Mouse (Mus musculus) myocyte (in vitro differentiated cells): Measurements from ENCODE around the gene AC170998.1. TPM values are rescaled to one million over a fixed set of nuclear protein-coding genes. Genes with fewer than 3 reads are reported as not detected.

Experiments used
- H3K27me3 ChIP-seq: one replicate; pipeline ENCODE4 v1.6.1; 2011; ENCODE audit not compliant: control insufficient read depth, insufficient read depth, insufficient read length
- H3K36me3 ChIP-seq: one replicate; pipeline ENCODE4 v1.6.1; 2011; ENCODE audit not compliant: control insufficient read depth, insufficient read depth
- H3K4me2 ChIP-seq: one replicate; pipeline ENCODE4 v1.6.1; 2011; ENCODE audit warnings: low read depth, control low read depth
- H3K4me3 ChIP-seq: one replicate; pipeline ENCODE4 v1.5.1; 2011; ENCODE audit warnings: mild to moderate bottlenecking, control low read depth, moderate library complexity
- H3K79me2 ChIP-seq: one replicate; pipeline ENCODE4 v1.6.1; 2011; ENCODE audit not compliant: control insufficient read depth, insufficient read depth
- H3ac ChIP-seq: one replicate; pipeline ENCODE4 v1.6.1; 2011; ENCODE audit not compliant: control insufficient read depth, insufficient read length
- CEBPB ChIP-seq: IDR thresholded peaks from 2 replicates; pipeline ENCODE4 v1.6.1; 2011; ENCODE audit warnings: mild to moderate bottlenecking, moderate library complexity; ENCODE audit not compliant: poor library complexity, insufficient read depth, severe bottlenecking
- E2F4 ChIP-seq: IDR thresholded peaks from one replicate; pipeline ENCODE4 v1.6.1; 2011; ENCODE audit warnings: mild to moderate bottlenecking, control low read depth, moderate library complexity; ENCODE audit not compliant: insufficient read depth
- MAX ChIP-seq: IDR thresholded peaks from one replicate; pipeline ENCODE4 v1.6.1; 2011; ENCODE audit warnings: low read depth, mild to moderate bottlenecking, control low read depth
- MYOD1 ChIP-seq, 3 experiments: IDR thresholded peaks; one replicate each; pipeline ENCODE4 v1.6.1; 2011; ENCODE audit warnings: control low read depth in 2 of 3, low read depth in 2 of 3, mild to moderate bottlenecking in 2 of 3, moderate library complexity in 1 of 3; ENCODE audit not compliant: insufficient read length in 2 of 3, control insufficient read depth in 1 of 3
- MYOG ChIP-seq, 3 experiments: IDR thresholded peaks; one replicate each; pipeline ENCODE4 v1.6.1; 2011; ENCODE audit warnings: control low read depth in 2 of 3, low read depth in 2 of 3, mild to moderate bottlenecking in 2 of 3; ENCODE audit not compliant: insufficient read length in 2 of 3, control insufficient read depth in 1 of 3, insufficient read depth in 1 of 3
- POLR2A ChIP-seq: IDR thresholded peaks from one replicate; pipeline ENCODE4 v1.6.1; 2011; ENCODE audit warnings: low read depth, mild to moderate bottlenecking, control low read depth, moderate library complexity; ENCODE audit not compliant: insufficient read length
- POLR2AphosphoS2 ChIP-seq: IDR thresholded peaks from one replicate; pipeline ENCODE4 v1.6.1; 2011; ENCODE audit warnings: low read depth, control low read depth; ENCODE audit not compliant: insufficient read length
- REST ChIP-seq: IDR thresholded peaks from one replicate; pipeline ENCODE4 v1.6.1; 2011; ENCODE audit warnings: mild to moderate bottlenecking, control low read depth, moderate library complexity; ENCODE audit not compliant: insufficient read depth, insufficient read length
- SRF ChIP-seq: IDR thresholded peaks from one replicate; pipeline ENCODE4 v1.6.1; 2011; ENCODE audit warnings: low read depth; ENCODE audit not compliant: control insufficient read depth, insufficient read length
- TCF12 ChIP-seq: IDR thresholded peaks from one replicate; pipeline ENCODE4 v1.6.1; 2011; ENCODE audit warnings: mild to moderate bottlenecking, control low read depth; ENCODE audit not compliant: poor library complexity, insufficient read depth, severe bottlenecking
- TCF3 ChIP-seq: IDR thresholded peaks from one replicate; pipeline ENCODE4 v1.6.1; 2011; ENCODE audit warnings: low read depth, control low read depth; ENCODE audit not compliant: insufficient read length
- USF1 ChIP-seq: IDR thresholded peaks from one replicate; pipeline ENCODE4 v1.6.1; 2011; ENCODE audit warnings: low read depth, mild to moderate bottlenecking, control low read depth, moderate library complexity
- polyA plus RNA-seq: library from polyadenylated mRNA; unstranded; fragments of >200 nt; fragmentation: generic; extraction: Trizol; gene quantifications from one replicate; pipeline ENCODE4 v1.2.1, GENCODE M21; 2012; ENCODE audit warnings: missing spikeins

The AC170998.1 gene
- not detected for polyA plus RNA-seq

GRCm38 (mm10) chr17:28725783-28726182 is at the start of gene AC170998.1:
Gene AC170998.1, plus strand, starts transcription at chr17:28726083.
- no peak within 1 kb of the TSS for H3ac ChIP-seq
- peaks cover 9% of the 10 kb centered on the region for H3K79me2 ChIP-seq
- H3K27me3 ChIP-seq = no peaks in the 10 kb centered on the region
- no peak within 1 kb of the TSS for H3K4me3 ChIP-seq
- TF ChIP-seq POLR2AphosphoS2 = no peak
- TF ChIP-seq CEBPB = no peak
- TF ChIP-seq SRF = no peak
- TF ChIP-seq TCF3 = no peak
- TF ChIP-seq REST = no peak
- no peak for TF ChIP-seq MYOG (IDR thresholded peaks at IDR 0.05; ENCODE audit: control insufficient read depth in 1 of 3, insufficient read depth in 1 of 3, insufficient read length in 2 of 3, low read depth in 2 of 3)
- no peak for TF ChIP-seq TCF12
- TF ChIP-seq POLR2A = no peak
- TF ChIP-seq MAX = no peak
- TF ChIP-seq MYOD1 (IDR thresholded peaks at IDR 0.05; ENCODE audit: control insufficient read depth in 1 of 3, insufficient read length in 2 of 3, low read depth in 2 of 3) = no peak
- TF ChIP-seq USF1 = no peak
- TF ChIP-seq E2F4 = no peak
- H3K36me3 ChIP-seq = peaks cover 24% of the 10 kb centered on the region
- H3K4me2 ChIP-seq = no peak within 1 kb of the TSS

GRCm38 (mm10) chr17:28682311-28683084 is 43.4 kb upstream of the AC170998.1 start:
- H3ac ChIP-seq = no peak overlapping the region
- H3K27me3 ChIP-seq = no peaks in the 10 kb centered on the region
- TF ChIP-seq CEBPB (no peak), POLR2AphosphoS2 (no peak), SRF (no peak), REST (no peak), USF1 (no peak), TCF12 (no peak), TCF3 (no peak), E2F4 (no peak), POLR2A (no peak), MAX (no peak)
- H3K36me3 ChIP-seq = no peaks in the 10 kb centered on the region
- H3K79me2 ChIP-seq = no peaks in the 10 kb centered on the region
- no peak overlapping the region for H3K4me2 ChIP-seq
- H3K4me3 ChIP-seq = no peak overlapping the region

- Histone ChIP-seq H3K4me3 (no peak overlapping the region), H3K4me2 (no peak overlapping the region), H3ac (no peak overlapping the region), H3K79me2 (no peaks in the 10 kb centered on the region), H3K36me3 (no peaks in the 10 kb centered on the region), H3K27me3 (no peaks in the 10 kb centered on the region)
- TF ChIP-seq MYOD1 (IDR thresholded peaks at IDR 0.05; ENCODE audit: control insufficient read depth in 1 of 3, insufficient read length in 2 of 3, low read depth in 2 of 3) = no peak
- TF ChIP-seq MYOG (IDR thresholded peaks at IDR 0.05; ENCODE audit: control insufficient read depth in 1 of 3, insufficient read depth in 1 of 3, insufficient read length in 2 of 3, low read depth in 2 of 3) = no peak
- no peak for TF ChIP-seq USF1
- no peak for TF ChIP-seq POLR2AphosphoS2
- TF ChIP-seq E2F4 = no peak
- TF ChIP-seq CEBPB = no peak
- TF ChIP-seq SRF = no peak
- no peak for TF ChIP-seq TCF12
Measured at GRCm38 (mm10) chr17:28683601-28684000, 42.3 kb upstream of the AC170998.1 start.

- no peak overlapping the region for H3K4me3 ChIP-seq
- TF ChIP-seq CEBPB = no peak
- TF ChIP-seq MYOG (IDR thresholded peaks at IDR 0.05; ENCODE audit: control insufficient read depth in 1 of 3, insufficient read depth in 1 of 3, insufficient read length in 2 of 3, low read depth in 2 of 3) = no peak
- no peak for TF ChIP-seq POLR2AphosphoS2
- no peak for TF ChIP-seq TCF12
- no peak for TF ChIP-seq E2F4
- TF ChIP-seq TCF3 = no peak
Measured at GRCm38 (mm10) chr17:28684631-28685030, 41.3 kb upstream of the AC170998.1 start.

GRCm38 (mm10) chr17:28687354-28687753 is 38.5 kb upstream of the AC170998.1 start:
- Histone ChIP-seq H3K4me2 (no peak overlapping the region), H3K36me3 (no peaks in the 10 kb centered on the region), H3K79me2 (peaks cover 6% of the 10 kb centered on the region), H3K27me3 (no peaks in the 10 kb centered on the region), H3ac (no peak overlapping the region), H3K4me3 (no peak overlapping the region)
- no peak for TF ChIP-seq TCF12
- no peak for TF ChIP-seq MAX
- TF ChIP-seq E2F4 = no peak
- TF ChIP-seq SRF = no peak
- TF ChIP-seq TCF3 = no peak
- TF ChIP-seq MYOG (IDR thresholded peaks at IDR 0.05; ENCODE audit: control insufficient read depth in 1 of 3, insufficient read depth in 1 of 3, insufficient read length in 2 of 3, low read depth in 2 of 3) = no peak
- TF ChIP-seq MYOD1 (IDR thresholded peaks at IDR 0.05; ENCODE audit: control insufficient read depth in 1 of 3, insufficient read length in 2 of 3, low read depth in 2 of 3) = no peak
- no peak for TF ChIP-seq POLR2AphosphoS2
- TF ChIP-seq USF1 = no peak
- TF ChIP-seq REST = no peak
- TF ChIP-seq CEBPB = no peak
- TF ChIP-seq POLR2A = no peak

More at GRCm38 (mm10) chr17:28684631-28685030, 41.3 kb upstream of the AC170998.1 start:
- no peak overlapping the region for H3ac ChIP-seq
- no peak overlapping the region for H3K4me2 ChIP-seq
- H3K36me3 ChIP-seq = no peaks in the 10 kb centered on the region
- H3K27me3 ChIP-seq = no peaks in the 10 kb centered on the region
- H3K79me2 ChIP-seq = no peaks in the 10 kb centered on the region
